Mouse (Mus musculus): ENCODE measurements around the gene Ros1.

DNA sequence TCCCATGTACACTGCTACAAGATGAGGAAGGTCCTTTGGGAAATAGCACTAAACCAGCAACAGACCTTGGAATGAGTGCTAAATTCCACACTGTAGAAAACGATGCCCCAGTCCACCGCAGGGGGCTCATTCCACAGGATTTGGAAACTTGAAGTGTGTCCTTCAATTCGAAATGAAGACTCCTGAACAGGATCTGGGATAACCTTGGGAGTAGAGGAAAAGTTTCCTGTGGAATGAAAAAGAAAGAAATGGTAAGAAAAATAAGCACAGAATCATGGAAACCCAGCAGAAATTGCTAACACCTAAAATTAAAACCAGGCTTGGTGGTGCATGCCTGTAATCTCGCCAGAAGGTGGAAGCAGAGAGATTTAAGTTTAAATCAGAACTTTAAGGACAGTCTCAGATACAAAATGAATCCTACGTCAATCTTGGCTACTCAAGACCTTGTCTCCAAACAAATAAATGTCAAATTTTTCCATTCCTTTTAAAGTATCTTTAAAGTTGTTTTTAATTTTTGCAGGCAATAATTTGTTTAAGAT, 66.1 kb downstream of the Ros1 start:
- TF ChIP-seq CTCF (IDR thresholded peaks at IDR 0.05; ENCODE audit: low read depth, low read length) (no peak), TAL1 (conservative IDR thresholded peaks at IDR 0.05; ENCODE audit: low read depth, low read length) (no peak)
